Mouse (Mus musculus) myocyte (in vitro differentiated cells): Measurements from ENCODE around the gene Lipa. TPM values are rescaled to one million over a fixed set of nuclear protein-coding genes. Genes with fewer than 3 reads are reported as not detected.
A peak's percentile ranks its signal among the peaks of the same experiment; 100 is the strongest.

Experiments used
- H3K27me3 ChIP-seq: one replicate; pipeline ENCODE4 v1.6.1; 2011; ENCODE audit not compliant: control insufficient read depth, insufficient read depth, insufficient read length
- H3K36me3 ChIP-seq: one replicate; pipeline ENCODE4 v1.6.1; 2011; ENCODE audit not compliant: control insufficient read depth, insufficient read depth
- H3K4me2 ChIP-seq: one replicate; pipeline ENCODE4 v1.6.1; 2011; ENCODE audit warnings: low read depth, control low read depth
- H3K4me3 ChIP-seq: one replicate; pipeline ENCODE4 v1.5.1; 2011; ENCODE audit warnings: mild to moderate bottlenecking, control low read depth, moderate library complexity
- H3K79me2 ChIP-seq: one replicate; pipeline ENCODE4 v1.6.1; 2011; ENCODE audit not compliant: control insufficient read depth, insufficient read depth
- H3ac ChIP-seq: one replicate; pipeline ENCODE4 v1.6.1; 2011; ENCODE audit not compliant: control insufficient read depth, insufficient read length
- CEBPB ChIP-seq: IDR thresholded peaks from 2 replicates; pipeline ENCODE4 v1.6.1; 2011; ENCODE audit warnings: mild to moderate bottlenecking, moderate library complexity; ENCODE audit not compliant: poor library complexity, insufficient read depth, severe bottlenecking
- E2F4 ChIP-seq: IDR thresholded peaks from one replicate; pipeline ENCODE4 v1.6.1; 2011; ENCODE audit warnings: mild to moderate bottlenecking, control low read depth, moderate library complexity; ENCODE audit not compliant: insufficient read depth
- MYOD1 ChIP-seq, 3 experiments: IDR thresholded peaks; one replicate each; pipeline ENCODE4 v1.6.1; 2011; ENCODE audit warnings: control low read depth in 2 of 3, low read depth in 2 of 3, mild to moderate bottlenecking in 2 of 3, moderate library complexity in 1 of 3; ENCODE audit not compliant: insufficient read length in 2 of 3, control insufficient read depth in 1 of 3
- MYOG ChIP-seq, 3 experiments: IDR thresholded peaks; one replicate each; pipeline ENCODE4 v1.6.1; 2011; ENCODE audit warnings: control low read depth in 2 of 3, low read depth in 2 of 3, mild to moderate bottlenecking in 2 of 3; ENCODE audit not compliant: insufficient read length in 2 of 3, control insufficient read depth in 1 of 3, insufficient read depth in 1 of 3
- POLR2A ChIP-seq: IDR thresholded peaks from one replicate; pipeline ENCODE4 v1.6.1; 2011; ENCODE audit warnings: low read depth, mild to moderate bottlenecking, control low read depth, moderate library complexity; ENCODE audit not compliant: insufficient read length
- POLR2AphosphoS2 ChIP-seq: IDR thresholded peaks from one replicate; pipeline ENCODE4 v1.6.1; 2011; ENCODE audit warnings: low read depth, control low read depth; ENCODE audit not compliant: insufficient read length
- REST ChIP-seq: IDR thresholded peaks from one replicate; pipeline ENCODE4 v1.6.1; 2011; ENCODE audit warnings: mild to moderate bottlenecking, control low read depth, moderate library complexity; ENCODE audit not compliant: insufficient read depth, insufficient read length
- SRF ChIP-seq: IDR thresholded peaks from one replicate; pipeline ENCODE4 v1.6.1; 2011; ENCODE audit warnings: low read depth; ENCODE audit not compliant: control insufficient read depth, insufficient read length
- TCF12 ChIP-seq: IDR thresholded peaks from one replicate; pipeline ENCODE4 v1.6.1; 2011; ENCODE audit warnings: mild to moderate bottlenecking, control low read depth; ENCODE audit not compliant: poor library complexity, insufficient read depth, severe bottlenecking
- USF1 ChIP-seq: IDR thresholded peaks from one replicate; pipeline ENCODE4 v1.6.1; 2011; ENCODE audit warnings: low read depth, mild to moderate bottlenecking, control low read depth, moderate library complexity
- polyA plus RNA-seq: library from polyadenylated mRNA; unstranded; fragments of >200 nt; fragmentation: generic; extraction: Trizol; gene quantifications from one replicate; pipeline ENCODE4 v1.2.1, GENCODE M21; 2012; ENCODE audit warnings: missing spikeins

Gene Lipa
- polyA plus RNA-seq, 1 experiment, result 21.4 TPM

- no peak overlapping the region for H3K4me2 ChIP-seq
Observed at GRCm38 (mm10) chr19:34448851-34449250, 78.4 kb downstream of the Lipa start.

GRCm38 (mm10) chr19:34445410-34446012 is 81.8 kb downstream of the Lipa start:
- TF ChIP-seq USF1, result no peak
- TF ChIP-seq TCF12, result peak; percentile 35
- peak in 1 of 3 experiments; percentile 55 for TF ChIP-seq MYOG (IDR thresholded peaks at IDR 0.05; ENCODE audit: control insufficient read depth in 1 of 3, insufficient read depth in 1 of 3, insufficient read length in 2 of 3, low read depth in 2 of 3)
- peak in 2 of 3 experiments; percentile 12 to 50 for TF ChIP-seq MYOD1 (IDR thresholded peaks at IDR 0.05; ENCODE audit: control insufficient read depth in 1 of 3, insufficient read length in 2 of 3, low read depth in 2 of 3)
- TF ChIP-seq CEBPB, result peak; percentile 61; the same call in 1 of the 2 replicates
- no peak for TF ChIP-seq REST
- TF ChIP-seq SRF, result no peak
- Histone ChIP-seq H3ac (no peak overlapping the region), H3K36me3 (no peaks in the 10 kb centered on the region), H3K4me3 (no peak overlapping the region), H3K79me2 (no peaks in the 10 kb centered on the region), H3K27me3 (no peaks in the 10 kb centered on the region), H3K4me2 (peak overlapping the region; percentile 77)

More at GRCm38 (mm10) chr19:34448851-34449250, 78.4 kb downstream of the Lipa start:
- H3ac ChIP-seq, result no peak overlapping the region
- TF ChIP-seq CEBPB (no peak), REST (no peak), POLR2AphosphoS2 (no peak), USF1 (no peak), SRF (no peak), E2F4 (no peak), MYOG (IDR thresholded peaks at IDR 0.05; ENCODE audit: control insufficient read depth in 1 of 3, insufficient read depth in 1 of 3, insufficient read length in 2 of 3, low read depth in 2 of 3) (no peak), TCF12 (no peak), POLR2A (no peak), MYOD1 (IDR thresholded peaks at IDR 0.05; ENCODE audit: control insufficient read depth in 1 of 3, insufficient read length in 2 of 3, low read depth in 2 of 3) (no peak)
- no peaks in the 10 kb centered on the region for H3K27me3 ChIP-seq
- no peaks in the 10 kb centered on the region for H3K79me2 ChIP-seq
- no peaks in the 10 kb centered on the region for H3K36me3 ChIP-seq
- no peak overlapping the region for H3K4me3 ChIP-seq

- Histone ChIP-seq H3K27me3 (no peaks in the 10 kb centered on the region), H3K4me3 (no peak overlapping the region), H3K36me3 (no peaks in the 10 kb centered on the region), H3K79me2 (no peaks in the 10 kb centered on the region), H3K4me2 (peak overlapping the region; percentile 77), H3ac (no peak overlapping the region)
- TF ChIP-seq CEBPB, result peak; percentile 37; the same call in 1 of the 2 replicates
- TF ChIP-seq TCF12, result no peak
Observed at GRCm38 (mm10) chr19:34444785-34445184, 82.5 kb downstream of the Lipa start.

Other genes starting within 250 kb of the Lipa start
- 2.8 TPM for gene Fas, start 236.8 kb downstream of the Lipa start, polyA plus RNA-seq
- gene Ch25h, start 52.3 kb downstream of the Lipa start, polyA plus RNA-seq, result 9.9 TPM
- 1.8 TPM for gene Ifit2, start 23.2 kb upstream of the Lipa start, polyA plus RNA-seq
- gene Ifit3, start 56.1 kb upstream of the Lipa start, polyA plus RNA-seq, result 0.23 TPM
- gene Ifit1bl1, start 74.5 kb upstream of the Lipa start, polyA plus RNA-seq, result 0.05 TPM
- 0.02 TPM for gene Ifit3b, start 80.5 kb upstream of the Lipa start, polyA plus RNA-seq
- gene Ifit1bl2, start 113.3 kb upstream of the Lipa start, polyA plus RNA-seq, result 0.02 TPM
- gene Ifit1, start 113.4 kb upstream of the Lipa start, polyA plus RNA-seq, result 0.53 TPM
- 0.04 TPM for gene Slc16a12, start 219.8 kb upstream of the Lipa start, polyA plus RNA-seq